Comparison of ENCODE assay signal across 9 mouse cellular contexts in genomic region chr15:86112707-86113341, GRCm38 (mm10). TPM values are rescaled to one million over a fixed set of nuclear protein-coding genes. Genes with fewer than 3 reads are reported as not detected.
DNase-seq lines count a peak whose midpoint lies in the region; ATAC-seq and TF ChIP-seq lines count a peak whose summit lies in the region.
"Had no signal": no experiment of that assay in that cellular context is flagged by ENCODE, and none has a peak within 500 bp of the region (broad histone marks: within the 10 kb centered on the region; RNA-seq: fewer than 3 reads in every experiment).

No protein-coding gene starts in this region.

- TF ChIP-seq POLR2A in olfactory bulb, adult 2 months (IDR thresholded peaks at IDR 0.05; ENCODE audit: insufficient read depth, low read depth, low read length) = no peak

- peak overlapping the region; percentile 29 for H3K9ac ChIP-seq in hindbrain, embryonic 14.5 days

- no peaks in the 10 kb centered on the region for H3K9me3 ChIP-seq in hindbrain, embryonic 14.5 days (ENCODE audit: control insufficient read depth, low read length)

- WGBS in hindbrain, embryonic 14.5 days = 8% methylated on average over 10 of the region's 10 CpGs
- WGBS in olfactory bulb, adult 2 months = 33% methylated on average over 10 of the region's 10 CpGs

- H3K4me1 ChIP-seq in hindbrain, embryonic 14.5 days (replicated peaks; ENCODE audit: control insufficient read depth, insufficient read depth, low read length) = peaks cover 28% of the 10 kb centered on the region
- H3K4me1 ChIP-seq in olfactory bulb, adult 2 months (ENCODE audit: control insufficient read depth, insufficient read depth, low read length) = peaks cover 46% of the 10 kb centered on the region

- H3K4me3 ChIP-seq in hindbrain, embryonic 14.5 days (replicated peaks; ENCODE audit: low read length) = no peak overlapping the region
- H3K4me3 ChIP-seq in olfactory bulb, adult 2 months (ENCODE audit: insufficient read depth, low read depth, low read length) = no peak overlapping the region
- H3K4me3 ChIP-seq in gastrocnemius, adult 2 months = no peak overlapping the region
- H3K4me3 ChIP-seq: erythroblast, embryonic 14.5 days had no signal

- peak overlapping the region; percentile 90 for H3K27ac ChIP-seq in hindbrain, embryonic 14.5 days
- peak overlapping the region; percentile 49 for H3K27ac ChIP-seq in olfactory bulb, adult 2 months (ENCODE audit: insufficient read depth, low read depth, low read length)
- H3K27ac ChIP-seq in gastrocnemius, adult 2 months = no peak overlapping the region; the same call in 1 of the 2 replicates

- H3K4me2 ChIP-seq in hindbrain, embryonic 14.5 days (replicated peaks) = peak overlapping the region; percentile 11

- no peak for TF ChIP-seq CTCF in olfactory bulb, adult 2 months (IDR thresholded peaks at IDR 0.05; ENCODE audit: insufficient read depth, low read depth, low read length)
- TF ChIP-seq CTCF in gastrocnemius, adult 2 months (IDR thresholded peaks at IDR 0.05) = no peak

- ATAC-seq in hindbrain, embryonic 14.5 days (ENCODE audit: low FRiP score) = peak; percentile 28; the same call in 1 of the 2 replicates

- H3K27me3 ChIP-seq in hindbrain, embryonic 14.5 days (ENCODE audit: control insufficient read depth, insufficient read depth, low read length) = no peaks in the 10 kb centered on the region

- DNase-seq in adrenal gland, adult 2 months = peak; percentile 77
- no peak for DNase-seq in adrenal gland, adult 18-20 months (ENCODE audit: low spot score in 2 of 2)
- DNase-seq in 3134 (ENCODE audit: extremely low read depth, insufficient read length, low spot score) = peak; percentile 55
- DNase-seq in cerebellum, postnatal 25 days = peak; percentile 73 to 80
- peak; percentile 46 for DNase-seq in hindbrain, embryonic 14.5 days (ENCODE audit: low spot score)
- no peak for DNase-seq in gastrocnemius, adult 2 months
- no peak for DNase-seq in right cerebral cortex, postnatal 14 days

- no peaks in the 10 kb centered on the region for H3K36me3 ChIP-seq in hindbrain, embryonic 14.5 days (replicated peaks; ENCODE audit: control insufficient read depth, insufficient read depth)

- intact Hi-C loops in gastrocnemius, adult 2 months (cut with DNase I) = no loop called here

RNA-seq across cellular contexts. Expression of gene Gramd4, which starts 55.3 kb away (rescaled TPM):
- total RNA-seq in adrenal gland, adult 2 months (2021) = 10 to 100 TPM; 13.8 to 19.5 TPM
- polyA plus RNA-seq in adrenal gland, adult 2 months (2012; rRNA removed) = 10.5 and 11.3 TPM in 2 replicates
- total RNA-seq in adrenal gland, adult 18-20 months (2021) = 10 to 100 TPM; 12.7 to 14.6 TPM
- polyA plus RNA-seq in hindbrain, embryonic 14.5 days (2014; fragmentation: Nextera tagmentation; extraction: Ambion mirVana) = 22.2 and 24.9 TPM in 2 replicates
- not detected in 2 replicates for polyA plus RNA-seq in olfactory bulb, adult 2 months (2012; ENCODE audit: insufficient read depth, insufficient read length, low replicate concordance, missing spikeins)
- 10 to 100 TPM in 1 of 2 experiments, 1 to 10 TPM in 1; 5.8 to 11.4 TPM for total RNA-seq in gastrocnemius, adult 2 months (2021)

Comparison
In these comparisons a context has a peak if more than half of its experiments do, and no peak if none do; other contexts are left out.
1. DNase-seq: peak in adrenal gland, adult 2 months (single experiment), 3134 (single experiment), cerebellum, postnatal 25 days (2 of 2) and hindbrain, embryonic 14.5 days (single experiment); none in adrenal gland, adult 18-20 months (0 of 2), gastrocnemius, adult 2 months (single experiment) and right cerebral cortex, postnatal 14 days (single experiment).